Mouse (Mus musculus) left cerebral cortex, postnatal 36 days (tissue): ENCODE data around the gene Lrrc4b. TPM values are rescaled to one million over a fixed set of nuclear protein-coding genes. Genes with fewer than 3 reads are reported as not detected.

ENCODE experiments used
- DNase-seq, 2 experiments: peaks; one replicate each; pipeline ENCODE4 v3.0.0; 2021 to 2022; ENCODE audit warnings: low spot score in 2 of 2, mixed read lengths in 1 of 2
- intact Hi-C: fragments of 180-260 bp; cut with DNase I; formaldehyde crosslinking; loops from one replicate; pipeline ENCODE4 v1.15.1; 2025
- total RNA-seq, 2 experiments: library from RNA; stranded (reverse); gene quantifications; 2 replicates each; pipeline ENCODE4 v1.2.3; 2021

Gene Lrrc4b
- total RNA-seq, 2 experiments from 2014 or later = 282 to 313 TPM

GRCm38 (mm10) chr7:44460767-44461502 is 32.1 kb downstream of the Lrrc4b start:
- intact Hi-C loops = loop anchor here (2.0 kb wide), 1 partner anchor 16 kb away; no protein-coding TSS in a partner anchor
- peak; percentile 12 to 13 for DNase-seq

- intact Hi-C loops = loop anchor here (2.0 kb wide), 1 partner anchor 17 kb away; no protein-coding TSS in a partner anchor
- DNase-seq = no peak
These were observed 32.8 kb downstream of the Lrrc4b start for GRCm38 (mm10) chr7:44461503-44462217.

- peak; percentile 52 to 61 for DNase-seq
- intact Hi-C loops = no loop called here
These were observed 33.6 kb downstream of the Lrrc4b start for GRCm38 (mm10) chr7:44462218-44463055.

GRCm38 (mm10) chr7:44463056-44463425 is 34.2 kb downstream of the Lrrc4b start:
- DNase-seq = no peak
- intact Hi-C loops = no loop called here

- intact Hi-C loops = no loop called here
- DNase-seq = peak; percentile 20 to 38
These were observed 34.9 kb downstream of the Lrrc4b start for GRCm38 (mm10) chr7:44463556-44464225.

- peak; percentile 85 for DNase-seq
- intact Hi-C loops = no loop called here
These were observed 35.7 kb downstream of the Lrrc4b start for GRCm38 (mm10) chr7:44464511-44464910.

- DNase-seq = peak; percentile 16 to 18
- intact Hi-C loops = loop anchor here (5.0 kb wide), 1 partner anchor 93 kb away; no protein-coding TSS in a partner anchor
These were observed 36.3 kb downstream of the Lrrc4b start, which contains the start of gene Aspdh for GRCm38 (mm10) chr7:44465111-44465510. Gene Aspdh, plus strand, starts transcription at chr7:44465391.

- intact Hi-C loops = loop anchor here (5.0 kb wide), 1 partner anchor 94 kb away; no protein-coding TSS in a partner anchor
- DNase-seq = peak in 1 of 2 experiments; percentile 8
These were observed 37.4 kb downstream of the Lrrc4b start for GRCm38 (mm10) chr7:44466006-44466887.

- intact Hi-C loops = loop anchor here (5.0 kb wide), 1 partner anchor 95 kb away; no protein-coding TSS in a partner anchor
- peak in 1 of 2 experiments; percentile 20 for DNase-seq
These were observed 38.1 kb downstream of the Lrrc4b start for GRCm38 (mm10) chr7:44466888-44467311.

GRCm38 (mm10) chr7:44467811-44468411 is 39.1 kb downstream of the Lrrc4b start, which contains the start of gene Josd2:
Gene Josd2, plus strand, starts transcription at chr7:44467980.
- peak; percentile 96 to 97 for DNase-seq
- intact Hi-C loops = loop anchor here (5.0 kb wide), 1 partner anchor 96 kb away; no protein-coding TSS in a partner anchor

GRCm38 (mm10) chr7:44468644-44469285 is 39.9 kb downstream of the Lrrc4b start:
- peak in 1 of 2 experiments; percentile 33 for DNase-seq
- intact Hi-C loops = loop anchor here (5.0 kb wide), 1 partner anchor 96 kb away; no protein-coding TSS in a partner anchor

GRCm38 (mm10) chr7:44469677-44470675 is 41.2 kb downstream of the Lrrc4b start:
- intact Hi-C loops = loop anchor here (5.0 kb wide), 1 partner anchor 98 kb away; no protein-coding TSS in a partner anchor
- peak in 1 of 2 experiments; percentile 6 for DNase-seq

GRCm38 (mm10) chr7:44470696-44471612 is 42.1 kb downstream of the Lrrc4b start:
- intact Hi-C loops = no loop called here
- peak in 1 of 2 experiments; percentile 6 for DNase-seq

GRCm38 (mm10) chr7:44471880-44472557 is 43.2 kb downstream of the Lrrc4b start:
- DNase-seq = peak in 1 of 2 experiments; percentile 21
- intact Hi-C loops = no loop called here
